Mouse (Mus musculus): Measurements from ENCODE around the gene Tfg.

Gene Tfg

DNA sequence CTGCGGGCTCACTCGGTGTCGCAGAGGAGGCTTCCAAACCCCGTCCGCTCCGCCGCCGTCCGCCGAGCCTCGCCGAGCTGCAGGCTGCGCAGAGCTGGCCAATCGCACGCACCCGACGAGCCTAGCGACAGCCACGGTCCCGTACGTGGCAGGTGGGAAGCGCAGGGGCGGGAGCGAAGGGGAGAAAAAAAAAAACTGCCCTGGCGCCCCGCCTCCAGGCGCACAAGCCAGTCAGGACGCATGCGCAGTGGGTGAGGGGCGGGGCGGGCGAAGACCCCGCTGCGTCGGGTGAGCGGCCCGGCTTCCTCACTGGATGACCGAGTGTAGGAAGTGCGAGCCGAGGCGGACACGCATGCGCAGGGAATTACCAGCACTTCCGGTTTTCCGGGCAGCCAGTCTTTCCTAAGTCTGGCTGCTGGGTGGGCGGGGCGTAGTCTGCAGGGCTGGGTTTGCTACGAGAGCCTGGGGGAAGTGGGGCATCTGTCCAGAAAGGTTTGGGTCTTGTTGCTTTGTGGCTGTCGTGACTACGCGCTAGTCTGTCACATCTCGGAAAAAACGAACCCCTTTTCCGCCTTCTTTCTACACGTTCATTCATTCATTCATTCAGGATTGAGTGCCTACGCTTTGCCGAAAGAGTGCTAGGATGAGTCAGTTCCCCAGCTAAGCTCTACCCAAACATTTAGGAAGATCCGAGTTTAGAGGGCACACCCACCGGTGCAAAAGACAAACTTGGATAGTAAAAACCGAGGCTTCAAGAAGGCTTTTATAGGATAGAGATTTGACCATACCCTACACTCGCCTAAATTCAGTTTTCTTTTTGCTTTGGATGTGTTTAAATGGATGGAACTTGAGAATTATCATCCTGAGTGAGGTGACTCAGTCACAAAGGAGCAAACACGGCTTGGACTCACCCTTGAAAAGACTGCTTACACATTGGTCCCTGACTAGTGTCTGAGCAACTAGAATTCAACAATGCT is at the start of gene Tfg:
Tfg (minus strand) TSS at position 227 of the 977 bp plus-strand sequence.
- DNase-seq (ENCODE audit: low spot score in 2 of 2): peak; percentile 88 to 99

DNA sequence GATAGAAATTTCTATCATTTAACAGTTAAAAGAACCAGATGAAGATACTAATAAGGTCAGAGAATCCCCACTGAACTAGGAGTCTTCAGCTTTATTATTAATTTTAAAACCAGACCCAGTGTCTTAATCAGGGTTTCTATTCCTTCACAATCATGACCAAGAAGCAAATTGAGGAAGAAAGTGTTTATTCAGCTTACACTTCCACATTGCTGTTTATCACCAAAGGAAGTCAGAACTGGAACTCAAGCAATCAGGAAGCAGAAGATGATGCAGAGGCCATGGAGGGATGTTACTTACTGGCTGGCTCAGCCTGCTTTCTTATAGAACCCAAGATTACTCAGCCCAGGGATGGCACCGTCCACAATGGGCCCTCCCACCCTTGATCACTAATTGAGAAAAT is 11.8 kb upstream of the Tfg start:
- no peak for DNase-seq (ENCODE audit: low spot score in 2 of 2)

DNA sequence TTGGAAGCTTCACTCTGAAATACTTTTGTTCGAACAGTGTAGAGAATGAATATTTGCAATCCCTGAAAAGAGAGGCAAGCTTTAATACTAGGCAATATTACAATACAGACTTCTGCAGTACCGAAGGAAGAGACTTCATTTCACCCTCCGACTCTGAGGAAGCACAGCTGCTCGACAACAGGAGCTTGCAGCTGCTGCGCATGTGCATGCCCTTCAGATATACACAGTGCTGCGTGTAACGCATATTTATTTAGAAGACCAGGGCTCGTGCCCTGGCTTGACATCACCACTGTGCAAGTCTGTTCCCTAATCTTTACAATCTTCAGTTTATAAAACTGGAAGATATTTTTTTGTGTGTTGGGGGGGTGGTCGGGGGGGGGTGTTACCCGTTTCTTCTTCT is 7.7 kb upstream of the Tfg start:
- no peak for DNase-seq (ENCODE audit: low spot score in 2 of 2)

DNA sequence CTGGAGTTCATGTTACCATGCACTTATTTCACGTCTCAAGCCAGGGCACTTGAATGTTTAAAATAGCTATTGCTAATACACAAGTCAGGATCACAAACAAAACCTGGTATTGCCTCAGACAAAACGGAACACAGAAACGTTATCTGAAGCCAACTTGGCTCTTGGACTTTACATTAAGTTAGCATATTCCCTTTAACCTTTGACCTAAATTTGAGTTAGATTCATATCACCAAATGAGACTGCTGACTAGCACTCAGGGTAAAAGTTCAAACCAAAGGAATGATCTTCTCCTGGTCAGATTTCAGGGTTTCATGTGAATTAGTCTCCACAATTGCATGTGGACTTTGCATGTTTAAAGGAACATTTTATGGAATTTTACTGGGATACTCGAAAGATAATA is 5.1 kb upstream of the Tfg start:
- no peak for DNase-seq (ENCODE audit: low spot score in 2 of 2)

DNA sequence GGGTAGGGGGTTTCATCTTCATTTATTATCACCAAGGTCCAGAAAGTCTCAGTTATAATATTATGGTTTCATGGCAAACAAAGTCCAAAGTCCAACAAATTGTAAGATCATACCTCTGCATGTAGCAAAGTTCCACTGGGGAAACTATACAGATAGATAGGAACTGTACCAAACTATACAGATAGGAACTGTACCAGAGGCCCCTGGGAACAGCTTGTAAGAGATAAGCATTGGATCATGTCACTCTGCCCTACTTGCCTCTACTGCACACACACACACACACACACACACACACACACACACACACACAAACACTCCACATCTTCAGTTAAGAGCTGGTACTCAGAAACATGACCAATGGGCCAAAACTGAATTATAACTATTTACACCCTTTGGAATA is 1.8 kb upstream of the Tfg start:
- no peak for DNase-seq (ENCODE audit: low spot score in 2 of 2)

DNA sequence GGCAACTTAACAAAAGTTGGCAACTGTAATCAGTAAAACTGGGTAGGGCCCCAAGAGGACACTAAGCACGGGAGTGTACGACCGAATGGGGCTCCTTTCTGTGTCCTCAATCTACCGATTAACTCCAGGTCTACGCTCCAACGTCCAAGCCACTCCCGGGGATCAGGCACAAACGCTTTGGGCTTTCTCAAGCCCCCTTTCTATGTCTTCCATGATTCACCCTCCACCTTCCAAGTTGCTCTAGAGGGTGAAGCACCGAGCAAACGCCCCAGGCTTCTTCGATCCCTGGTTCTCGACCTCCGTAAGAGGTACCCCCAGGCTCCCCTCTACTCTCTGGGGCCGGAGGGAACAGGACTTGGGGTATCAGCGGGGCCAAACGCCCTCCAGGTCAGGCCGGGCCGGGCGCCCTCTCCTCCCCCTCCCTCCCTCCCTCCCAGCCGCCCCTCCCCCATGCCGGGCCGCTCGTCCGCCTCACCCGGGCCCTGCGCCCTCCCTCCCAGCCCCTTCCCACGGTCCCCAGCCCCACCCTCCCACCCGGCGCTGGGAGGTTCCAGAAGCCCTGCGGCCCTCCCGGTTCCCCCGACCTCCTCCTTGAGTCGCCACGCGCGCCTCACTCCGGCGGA is 582 bp downstream of the Tfg start:
- DNase-seq (ENCODE audit: low spot score in 2 of 2): peak in 1 of 2 experiments; percentile 38

DNA sequence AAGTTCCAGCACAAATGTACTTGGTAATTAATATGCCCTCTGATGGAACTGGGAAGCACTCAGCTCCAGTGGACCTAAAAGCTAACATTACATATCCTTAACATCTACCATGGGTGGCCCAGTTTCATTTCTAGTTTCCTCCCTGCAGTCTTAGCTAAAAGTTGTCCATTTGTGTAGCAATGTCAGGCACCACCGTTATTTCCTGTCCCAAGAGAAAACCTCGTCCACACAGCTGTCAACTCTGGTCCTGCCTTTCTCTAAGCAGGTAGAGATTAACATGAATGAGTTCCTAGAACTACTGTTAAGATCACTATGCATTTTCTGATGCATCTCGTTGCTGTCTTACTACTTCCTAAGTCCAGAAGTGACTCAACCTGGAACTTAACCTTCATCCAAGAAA is 1.6 kb downstream of the Tfg start:
- DNase-seq (ENCODE audit: low spot score in 2 of 2): no peak

DNA sequence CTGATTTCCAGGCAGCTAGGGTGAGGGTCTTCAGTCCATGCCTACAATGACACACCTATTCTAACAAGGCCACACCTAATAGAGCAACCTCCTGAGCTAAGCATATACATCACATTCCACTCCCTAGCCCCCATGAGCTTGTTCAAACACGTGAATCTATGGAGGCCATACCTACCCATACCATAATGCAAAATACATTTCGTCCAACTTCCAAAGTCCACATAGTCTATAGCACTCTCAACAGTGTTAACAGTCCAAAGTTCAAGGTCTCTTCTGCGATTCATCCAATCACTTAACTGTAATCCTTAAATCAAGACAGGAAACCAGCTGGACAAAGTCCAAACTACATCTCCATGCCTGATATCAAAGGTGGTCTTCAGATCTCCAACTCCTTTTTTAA is 7.2 kb downstream of the Tfg start:
- no peak for DNase-seq (ENCODE audit: low spot score in 2 of 2)

DNA sequence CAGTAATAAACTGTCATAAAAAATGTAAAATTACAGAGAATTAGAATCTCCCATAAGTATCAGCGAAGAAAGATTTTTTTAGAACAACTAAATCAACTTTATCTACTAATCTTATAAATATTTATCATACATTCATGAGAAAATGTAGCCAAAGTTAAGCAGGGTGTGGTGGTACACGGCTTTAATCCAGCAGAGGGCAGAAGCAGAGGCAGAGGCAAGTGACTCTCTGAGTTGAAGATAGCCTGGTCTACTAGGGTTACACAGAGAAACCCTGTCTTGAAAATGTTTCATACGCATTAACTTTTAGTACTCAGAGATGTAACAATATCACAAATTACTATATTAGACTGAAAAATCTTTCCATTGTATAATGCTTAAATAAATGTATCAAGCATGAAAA is 11.5 kb downstream of the Tfg start:
- DNase-seq (ENCODE audit: low spot score in 2 of 2): no peak

DNA sequence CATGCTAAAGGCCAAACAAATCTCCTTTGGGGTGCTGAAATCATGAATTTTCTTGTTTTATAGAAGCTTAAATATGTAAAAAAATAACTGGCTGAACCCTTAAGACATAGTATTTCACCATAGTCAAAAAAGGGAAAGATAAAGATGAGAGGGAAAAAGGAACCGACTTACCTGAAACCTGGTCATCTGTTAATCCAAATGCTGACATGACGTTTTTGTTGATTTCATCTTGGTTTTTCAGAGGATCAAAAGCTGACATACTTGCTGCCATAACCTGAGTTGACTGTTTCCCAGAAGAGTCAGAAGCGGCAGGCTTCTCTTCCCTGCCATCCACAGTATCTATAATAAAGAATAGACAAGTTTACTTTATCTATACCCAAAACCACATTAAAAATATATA is 16.4 kb downstream of the Tfg start:
- no peak for DNase-seq (ENCODE audit: low spot score in 2 of 2)

DNA sequence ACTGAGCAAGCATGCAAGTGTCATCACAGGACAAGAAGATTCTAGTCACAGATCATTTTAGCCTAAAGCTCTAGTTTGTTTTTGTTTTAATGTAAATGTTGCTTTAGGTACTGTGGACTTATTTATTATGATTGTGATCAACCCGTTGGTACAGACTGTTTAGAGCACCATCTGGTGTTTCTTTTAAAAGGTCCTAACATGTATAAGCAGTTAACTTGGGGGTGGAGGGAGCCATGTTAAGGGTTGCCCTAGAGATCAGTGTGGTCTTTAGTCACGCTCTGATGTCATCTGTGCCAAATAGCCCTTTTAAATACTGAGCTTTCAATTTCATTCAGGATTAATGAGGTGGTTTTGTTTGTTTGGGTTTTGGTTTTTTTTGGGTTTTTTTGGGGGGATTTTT is 20.8 kb downstream of the Tfg start:
- no peak for DNase-seq (ENCODE audit: low spot score in 2 of 2)

DNA sequence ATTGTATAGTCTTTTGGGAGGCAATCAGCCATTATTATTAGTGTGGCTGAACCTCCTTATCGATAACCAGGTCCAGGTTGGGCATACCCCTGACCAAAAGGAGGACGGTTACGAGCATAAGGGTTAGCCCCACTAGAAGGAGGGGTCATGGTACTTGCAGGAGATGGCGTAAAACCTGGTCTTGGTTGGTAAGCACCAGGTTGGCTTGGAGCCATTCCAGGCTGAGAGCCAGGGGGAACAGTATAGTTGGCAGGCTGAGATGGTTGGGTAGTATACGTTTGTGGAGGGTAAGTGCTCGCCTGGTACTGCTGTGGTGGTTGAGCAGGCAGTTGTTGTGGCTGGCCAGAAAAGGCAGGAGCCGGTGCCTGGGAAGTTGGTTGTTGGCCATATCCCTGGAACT is 26.5 kb downstream of the Tfg start:
- no peak for DNase-seq (ENCODE audit: low spot score in 2 of 2)

DNA sequence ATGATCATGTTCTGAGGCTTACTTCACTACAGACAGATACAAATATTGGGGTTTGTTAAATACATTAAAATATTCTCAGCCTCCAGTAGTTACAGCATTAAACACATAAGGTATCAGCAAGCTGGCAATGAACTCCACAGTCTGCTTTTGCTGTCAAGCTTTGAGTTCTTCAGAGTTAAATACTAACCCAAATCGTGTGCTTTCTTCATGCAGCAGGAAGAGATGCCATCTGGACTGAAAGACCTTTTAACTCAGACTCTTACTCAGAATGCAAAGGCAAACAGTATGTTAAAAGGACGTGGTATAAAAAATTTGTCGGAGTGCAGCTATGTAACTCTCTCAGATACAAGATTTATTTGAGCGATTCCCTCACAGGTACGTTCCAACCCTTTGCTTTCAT is 30.5 kb downstream of the Tfg start:
- no peak for DNase-seq (ENCODE audit: low spot score in 2 of 2)

DNA sequence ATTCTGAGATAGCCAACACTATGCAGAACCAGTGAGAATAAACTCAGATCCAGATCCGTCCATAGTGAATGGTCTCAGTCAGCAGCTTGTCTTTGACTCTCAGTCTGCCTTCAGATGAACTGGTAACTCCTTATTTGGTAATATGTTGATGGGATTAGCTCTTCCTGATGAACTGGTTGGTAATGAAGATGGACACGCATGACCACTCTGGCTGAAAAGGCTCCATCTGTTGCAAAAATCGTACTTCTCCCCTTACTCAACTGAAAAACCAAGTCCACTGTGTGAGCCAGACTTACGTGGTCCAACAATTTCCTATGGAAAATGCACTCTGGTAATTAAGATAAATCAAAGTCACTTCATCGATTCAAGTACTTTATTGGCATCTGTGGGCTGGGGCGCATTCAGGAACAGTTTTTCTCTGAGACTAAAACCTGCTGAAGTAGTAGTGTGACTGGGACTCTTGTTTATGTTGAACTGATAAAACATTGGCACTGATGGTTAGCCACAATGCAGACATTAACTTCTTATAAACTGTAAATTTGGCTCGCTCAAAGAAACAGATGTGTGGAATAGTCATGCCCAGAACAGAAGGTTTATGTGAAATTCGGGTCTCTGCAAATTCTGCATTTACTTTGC is 36.1 kb downstream of the Tfg start:
- DNase-seq (ENCODE audit: low spot score in 2 of 2): no peak

DNA sequence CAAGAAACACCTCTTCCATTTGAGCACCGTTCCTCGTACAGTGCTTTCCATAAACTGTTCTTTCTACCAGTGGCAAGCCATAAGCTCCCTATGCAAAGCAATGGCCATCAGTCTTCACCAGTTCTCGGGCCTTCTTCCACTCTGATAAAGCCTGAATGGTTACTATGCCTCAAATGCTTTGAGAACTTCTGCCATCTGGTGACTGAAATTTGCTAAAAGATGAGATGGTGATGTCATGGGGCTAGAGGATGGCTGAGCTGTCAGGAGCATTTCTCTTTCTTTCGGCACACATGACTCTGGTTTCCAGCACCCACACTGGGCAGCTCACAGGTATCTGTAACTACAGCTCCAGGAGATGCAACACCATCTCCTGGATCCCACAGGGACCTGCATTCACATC is 40.1 kb downstream of the Tfg start:
- DNase-seq (ENCODE audit: low spot score in 2 of 2): no peak

DNA sequence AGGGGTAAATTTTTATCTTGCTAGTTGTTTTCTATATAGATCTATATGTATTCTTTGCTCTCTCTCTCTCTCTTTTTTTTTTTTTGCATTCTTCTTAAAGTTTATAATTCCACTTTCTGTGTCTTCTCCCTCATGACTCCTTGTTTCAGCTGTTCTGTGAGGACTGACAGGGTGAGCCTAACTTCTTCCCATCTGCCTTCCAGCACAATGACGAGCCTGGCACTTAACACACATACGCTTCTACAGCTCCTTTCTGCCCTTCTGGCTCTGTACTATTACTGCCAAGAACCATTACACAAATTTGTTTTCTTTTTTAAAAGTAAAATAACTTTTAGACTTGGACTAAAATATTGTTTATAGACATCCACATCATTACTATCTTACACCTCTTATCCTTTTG is 43.8 kb downstream of the Tfg start:
- DNase-seq (ENCODE audit: low spot score in 2 of 2): no peak

DNA sequence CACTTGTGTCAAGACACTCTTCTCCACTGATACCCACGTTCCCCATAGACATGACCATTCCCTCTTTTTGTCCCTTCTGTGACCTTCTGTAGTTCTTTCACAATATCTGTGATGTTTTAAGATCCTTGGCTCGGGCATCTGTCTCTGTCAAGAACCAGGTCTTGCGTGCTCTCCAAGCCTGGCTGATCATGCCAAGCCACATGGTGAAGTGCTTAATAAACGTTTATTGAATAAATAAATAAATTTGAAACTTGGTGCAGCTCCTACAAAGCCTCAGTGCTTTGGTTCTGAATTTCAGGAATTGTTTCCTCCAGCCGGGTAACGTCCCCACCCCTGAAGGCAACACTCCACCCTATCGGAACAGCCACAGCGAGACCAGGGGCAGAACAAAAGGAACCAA is 46.3 kb downstream of the Tfg start:
- peak in 1 of 2 experiments; percentile 10 for DNase-seq (ENCODE audit: low spot score in 2 of 2)

DNA sequence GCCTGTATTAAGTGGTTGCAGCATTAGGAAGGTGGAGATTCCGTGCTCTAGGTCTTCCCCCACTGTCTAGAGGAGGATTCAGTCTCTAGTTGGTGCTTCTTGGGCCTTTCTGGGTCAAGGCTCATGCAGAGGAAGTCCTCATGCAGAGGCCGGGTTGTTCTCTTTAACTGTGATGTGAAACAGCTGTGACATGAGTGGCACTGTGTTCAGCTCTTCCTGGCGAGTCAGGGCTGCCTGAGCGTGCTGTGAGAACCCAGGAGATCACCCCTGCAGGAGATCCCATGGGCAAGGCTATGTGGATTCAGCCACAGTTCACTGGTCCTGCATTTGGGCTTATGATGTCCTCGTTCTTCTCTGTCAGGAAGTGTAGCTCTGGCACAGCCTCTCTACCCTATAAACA is 47.7 kb downstream of the Tfg start:
- DNase-seq (ENCODE audit: low spot score in 2 of 2): no peak

DNA sequence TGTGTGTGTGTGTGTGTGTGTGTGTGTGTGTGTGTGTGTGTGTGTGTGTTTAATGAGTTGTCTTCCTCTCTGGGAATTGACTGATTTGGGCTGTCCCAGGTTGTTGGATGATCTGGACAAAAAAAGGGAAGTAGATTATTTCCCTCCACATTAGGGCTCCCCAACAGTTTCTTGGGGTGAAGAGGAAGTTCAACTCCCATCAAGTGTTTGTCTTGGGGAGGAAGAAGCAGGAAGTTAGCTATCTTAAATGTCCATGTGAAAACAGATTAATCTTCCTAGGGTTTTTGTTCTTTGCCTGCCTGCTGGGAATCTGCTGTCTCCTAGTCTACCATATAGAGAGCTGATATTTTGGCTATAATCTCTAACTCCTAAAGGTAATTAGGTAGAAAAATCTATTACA is 58.4 kb downstream of the Tfg start:
- no peak for DNase-seq (ENCODE audit: low spot score in 2 of 2)

DNA sequence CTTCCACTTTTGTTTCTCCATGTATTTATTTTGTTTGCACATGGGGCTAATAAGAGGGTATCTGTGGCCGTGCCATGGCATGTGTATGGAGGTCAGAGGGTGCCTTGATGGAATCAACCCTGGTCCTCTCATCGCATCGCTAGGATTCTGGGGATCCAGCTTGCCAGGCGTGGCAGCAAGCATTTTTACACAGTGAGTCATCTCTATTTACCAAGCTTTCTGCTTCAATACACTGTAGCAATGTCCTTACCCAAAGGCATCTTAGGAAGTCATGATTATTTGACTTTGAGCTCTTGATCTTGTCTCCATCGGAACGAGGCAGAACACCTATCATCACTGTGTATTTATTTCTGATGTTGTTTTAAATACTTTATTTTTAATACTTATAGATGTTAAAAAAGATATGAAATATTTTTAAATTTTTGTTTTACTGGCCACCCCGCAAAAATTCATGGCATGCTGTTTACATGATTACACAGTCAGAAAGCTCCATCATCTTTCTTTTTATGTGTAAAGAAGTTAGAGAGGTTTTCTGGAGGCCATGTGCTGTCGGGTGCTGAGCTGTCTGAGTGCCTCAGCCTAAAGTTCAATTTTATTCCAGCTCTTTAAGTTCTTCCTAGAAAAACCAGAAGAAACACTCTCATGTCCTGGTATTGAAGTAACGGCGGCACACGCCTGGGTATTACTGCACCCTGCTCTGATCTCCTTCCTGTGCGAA is 61.9 kb downstream of the Tfg start:
- DNase-seq (ENCODE audit: low spot score in 2 of 2): no peak

DNA sequence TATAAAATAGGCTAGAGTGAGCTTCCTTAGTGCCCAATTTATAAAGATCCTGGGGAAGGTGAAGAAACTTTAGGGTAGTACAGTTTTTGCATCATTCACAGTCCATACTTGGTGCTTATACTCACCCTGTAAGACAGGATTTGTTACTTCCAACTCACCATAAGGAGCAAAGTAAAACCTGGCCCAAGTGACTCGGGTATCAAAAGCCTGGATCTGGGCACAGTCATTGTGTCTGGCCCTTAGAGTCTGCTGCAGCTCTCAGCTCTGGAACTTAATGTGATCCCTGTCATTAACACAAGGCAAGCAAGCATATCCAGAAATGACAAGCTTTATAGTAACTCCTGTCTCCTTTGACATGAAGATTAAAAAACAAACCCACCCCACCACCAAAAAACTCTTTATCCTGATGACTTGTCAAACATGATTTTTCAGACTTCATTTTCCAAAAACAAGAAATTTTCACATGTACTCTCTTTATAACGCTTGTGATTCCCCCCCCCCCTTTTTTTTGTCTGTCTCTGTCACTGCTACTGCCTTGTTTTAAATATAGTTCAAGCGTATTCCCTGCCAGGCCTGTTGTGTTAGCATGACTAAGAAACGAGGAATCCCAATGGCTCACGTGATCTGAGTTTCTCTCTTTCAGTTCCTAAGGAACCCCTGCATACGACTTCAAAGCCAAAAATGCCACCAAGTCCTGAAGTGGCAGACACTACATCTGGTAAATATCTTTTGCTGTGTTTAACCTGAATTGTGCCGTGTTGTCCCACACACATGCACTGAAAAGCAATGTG is 70.7 kb downstream of the Tfg start:
- no peak for DNase-seq (ENCODE audit: low spot score in 2 of 2)

Measured in urinary bladder, adult 18-20 months (tissue).